Mouse (Mus musculus) 416B (cell line): ENCODE measurements at regions not wholly inside any gene's neighbourhood (a gene's known extent, or its start where the extent isn't known, plus 50 kb on each side); places are given as distances from the start of the nearest gene placed in this dataset.

ENCODE experiments used
- DNase-seq: peaks from one replicate; pipeline ENCODE4 v3.0.0; 2011; ENCODE audit warnings: low read depth

DNA sequence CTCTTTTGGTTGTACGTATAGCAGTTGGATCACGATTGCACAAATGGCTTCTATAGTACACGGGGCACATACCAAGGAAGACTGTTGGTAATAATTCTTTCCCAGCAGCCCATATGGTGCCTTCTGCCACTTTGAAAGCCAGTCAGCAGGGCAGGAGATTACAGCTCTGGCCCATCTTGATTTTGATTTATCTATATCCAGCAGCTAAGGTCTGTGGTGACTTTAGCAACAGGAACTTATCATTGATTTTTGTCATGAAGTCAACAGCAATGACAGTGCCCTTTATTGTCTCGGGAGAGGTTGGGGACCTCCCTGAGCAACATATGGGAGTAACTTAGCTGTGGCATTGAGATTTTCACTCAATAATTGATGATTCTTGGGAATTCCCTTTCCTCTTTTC is 64.1 kb upstream of the Tab2 start:
- peak; percentile 88 for DNase-seq

DNA sequence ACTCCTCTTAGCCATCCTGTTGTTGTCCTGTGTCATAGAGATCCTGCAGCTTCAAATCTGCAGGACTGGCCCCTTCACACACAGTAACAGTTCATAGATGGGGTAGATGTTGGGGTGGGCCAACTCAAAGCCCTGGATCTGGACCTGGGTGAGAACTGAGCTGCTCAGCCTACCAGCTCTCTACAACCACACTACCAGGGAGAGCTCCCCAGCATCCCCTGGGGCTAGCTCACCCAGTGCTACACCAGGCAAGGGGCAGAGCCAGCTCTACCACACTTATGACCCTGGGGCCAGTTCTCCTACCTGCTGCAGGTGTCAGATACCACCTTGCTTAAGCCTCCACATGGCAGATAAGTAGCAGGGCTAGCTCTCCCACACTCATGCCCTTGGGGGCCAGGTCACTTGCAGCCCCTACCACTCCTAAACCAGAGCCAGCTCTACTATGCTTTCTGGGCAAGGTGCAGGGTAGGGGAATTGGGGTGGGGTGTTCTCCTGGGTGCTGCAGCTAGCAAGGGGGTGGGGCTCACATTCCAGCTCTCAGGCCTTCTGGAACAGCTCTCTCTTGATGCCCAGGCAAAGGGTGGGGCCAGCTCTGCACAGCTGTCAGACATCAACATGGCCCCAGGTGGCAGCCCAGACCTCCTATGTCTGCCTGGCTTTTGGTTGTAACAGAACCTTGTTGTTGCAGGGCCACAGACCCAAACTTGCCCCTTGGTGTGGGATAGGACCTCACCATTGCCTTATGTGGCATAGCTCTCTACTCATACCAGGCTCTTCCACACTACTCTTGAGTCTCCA is 62.4 kb upstream of the Tab2 start:
- no peak for DNase-seq

- peak; percentile 51 for DNase-seq
Observed at GRCm38 (mm10) chr10:8016741-8017140, 60.7 kb upstream of the Tab2 start.

GRCm38 (mm10) chr10:8011744-8012143 is 55.7 kb upstream of the Tab2 start:
- no peak for DNase-seq

- no peak for DNase-seq
Observed at GRCm38 (mm10) chr10:8011138-8011537, 55.1 kb upstream of the Tab2 start.

GRCm38 (mm10) chr10:8009855-8010254 is 53.8 kb upstream of the Tab2 start:
- no peak for DNase-seq

- peak; percentile 86 for DNase-seq
Observed at GRCm38 (mm10) chr10:8007990-8008368, 51.9 kb upstream of the Tab2 start.

DNA sequence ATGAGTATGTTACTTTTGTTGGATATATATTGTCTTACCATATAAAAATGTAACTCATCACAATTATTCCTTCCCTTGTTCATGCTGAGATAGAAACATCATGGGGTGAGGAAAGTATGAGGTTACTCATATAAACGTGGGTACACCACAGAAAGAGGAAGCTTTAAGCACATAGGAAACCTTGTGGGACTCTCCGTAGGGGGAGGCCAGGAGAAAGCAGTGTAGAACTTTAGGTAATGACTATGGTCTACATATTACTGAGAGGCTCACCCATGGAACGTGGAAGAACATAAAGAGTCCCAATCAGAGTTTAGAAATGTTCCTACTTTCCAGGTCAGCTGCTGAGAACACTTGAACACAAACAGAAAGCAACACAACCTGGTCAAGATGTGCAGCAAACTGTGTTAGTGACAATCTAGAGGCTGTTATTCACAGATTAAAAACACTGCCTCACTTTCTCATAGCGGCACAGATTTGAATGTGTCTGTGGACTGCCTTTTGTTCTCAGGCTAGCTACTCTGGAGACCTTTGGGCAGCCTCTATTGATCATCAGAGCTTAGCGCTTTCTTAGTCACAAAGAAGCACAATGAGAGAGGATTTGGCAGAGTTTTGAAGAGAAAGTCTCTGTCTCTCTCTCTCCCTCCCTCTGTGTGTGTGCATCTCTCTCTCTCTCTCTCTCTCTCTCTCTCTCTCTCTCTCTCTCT is 51.4 kb upstream of the Tab2 start:
- peak; percentile 73 for DNase-seq
